In genomic region chr10:80281921-80282371, GRCm38 (mm10) we compare ENCODE assay signal across 9 mouse cellular contexts. TPM values are rescaled to one million over a fixed set of nuclear protein-coding genes. Genes with fewer than 3 reads are reported as not detected.
A peak's percentile ranks its signal among the peaks of the same experiment; 100 is the strongest.
DNase-seq lines count a peak whose midpoint lies in the region; ATAC-seq and TF ChIP-seq lines count a peak whose summit lies in the region.
"Had no signal": no experiment of that assay in that cellular context is flagged by ENCODE, and none has a peak within 500 bp of the region (broad histone marks: within the 10 kb centered on the region; RNA-seq: fewer than 3 reads in every experiment).

No protein-coding gene starts in this region.

- H3K4me2 ChIP-seq in hindbrain, embryonic 11.5 days (replicated peaks; ENCODE audit: low read depth, low read length): no peak overlapping the region
- H3K4me2 ChIP-seq in hindbrain, embryonic 14.5 days (replicated peaks): no peak overlapping the region
- H3K4me2 ChIP-seq in intestine, embryonic 16.5 days (ENCODE audit: low read depth, low read length): no peak overlapping the region

- peak overlapping the region; percentile 51; the same call in 1 of the 2 replicates for H3K27ac ChIP-seq in hindbrain, embryonic 11.5 days (ENCODE audit: low read depth, low read length)
- no peak overlapping the region; the same call in 1 of the 2 replicates for H3K27ac ChIP-seq in hindbrain, embryonic 14.5 days
- H3K27ac ChIP-seq in intestine, embryonic 16.5 days (ENCODE audit: low read length): peak overlapping the region; percentile 69
- no peak overlapping the region for H3K27ac ChIP-seq in thymus, adult 2 months (ENCODE audit: control insufficient read depth, insufficient read depth, low read length)

- H3K9ac ChIP-seq in hindbrain, embryonic 11.5 days (ENCODE audit: low read depth, low read length): no peak overlapping the region
- H3K9ac ChIP-seq in hindbrain, embryonic 14.5 days: no peak overlapping the region
- peak overlapping the region; percentile 42 for H3K9ac ChIP-seq in intestine, embryonic 16.5 days (ENCODE audit: low read depth, low read length)

- no peak for DNase-seq in hindbrain, embryonic 11.5 days (ENCODE audit: low spot score)
- DNase-seq in hindbrain, embryonic 14.5 days (ENCODE audit: low spot score): no peak
- DNase-seq in adrenal gland, postnatal 36 days: peak; percentile 53 to 81
- peak; percentile 86 for DNase-seq in lung, postnatal 36 days
- DNase-seq in thymus, adult 2 months: no peak
- no peak for DNase-seq in frontal cortex, postnatal 10 days (ENCODE audit: low spot score in 2 of 2)
- no peak for DNase-seq in right cerebral cortex, postnatal 25 days

- 77% methylated on average over 8 of the region's 8 CpGs for WGBS in hindbrain, embryonic 11.5 days
- WGBS in hindbrain, embryonic 14.5 days: 48% methylated on average over 8 of the region's 8 CpGs
- 71% methylated on average over 8 of the region's 8 CpGs for WGBS in intestine, embryonic 16.5 days
- WGBS in thymus, adult 2 months: 86% methylated on average over 8 of the region's 8 CpGs

- H3K9me3 ChIP-seq in hindbrain, embryonic 11.5 days (ENCODE audit: control insufficient read depth, low read length): no peaks in the 10 kb centered on the region
- no peaks in the 10 kb centered on the region for H3K9me3 ChIP-seq in hindbrain, embryonic 14.5 days (ENCODE audit: control insufficient read depth, low read length)
- H3K9me3 ChIP-seq in intestine, embryonic 16.5 days (ENCODE audit: control insufficient read depth, low read length): no peaks in the 10 kb centered on the region

- no peaks in the 10 kb centered on the region for H3K27me3 ChIP-seq in hindbrain, embryonic 11.5 days (ENCODE audit: control insufficient read depth, insufficient read depth, low read length)
- H3K27me3 ChIP-seq in hindbrain, embryonic 14.5 days (ENCODE audit: control insufficient read depth, insufficient read depth, low read length): no peaks in the 10 kb centered on the region
- H3K27me3 ChIP-seq in intestine, embryonic 16.5 days (replicated peaks; ENCODE audit: control insufficient read depth, insufficient read depth, low read length): no peaks in the 10 kb centered on the region
- H3K27me3 ChIP-seq in thymus, adult 2 months (ENCODE audit: control insufficient read depth, insufficient read depth, low read length): no peaks in the 10 kb centered on the region

- no peak for TF ChIP-seq CTCF in thymus, adult 2 months (IDR thresholded peaks at IDR 0.05; ENCODE audit: borderline replicate concordance, control insufficient read depth, extremely low read depth, insufficient read depth, low read length, poor library complexity)

- no peaks in the 10 kb centered on the region for H3K4me1 ChIP-seq in hindbrain, embryonic 11.5 days (replicated peaks; ENCODE audit: control insufficient read depth, insufficient read depth, low read length)
- no peaks in the 10 kb centered on the region for H3K4me1 ChIP-seq in hindbrain, embryonic 14.5 days (replicated peaks; ENCODE audit: control insufficient read depth, insufficient read depth, low read length)
- H3K4me1 ChIP-seq in intestine, embryonic 16.5 days (ENCODE audit: control insufficient read depth, insufficient read depth, low read length): peaks cover 11% of the 10 kb centered on the region; the same call in 1 of the 2 replicates
- no peaks in the 10 kb centered on the region for H3K4me1 ChIP-seq in thymus, adult 2 months (replicated peaks; ENCODE audit: control insufficient read depth, insufficient read depth, low read length)

- H3K36me3 ChIP-seq in hindbrain, embryonic 11.5 days (ENCODE audit: control insufficient read depth, insufficient read depth, low read length): peaks cover 25% of the 10 kb centered on the region
- H3K36me3 ChIP-seq in hindbrain, embryonic 14.5 days (replicated peaks; ENCODE audit: control insufficient read depth, insufficient read depth): peaks cover 95% of the 10 kb centered on the region
- peaks cover 46% of the 10 kb centered on the region for H3K36me3 ChIP-seq in intestine, embryonic 16.5 days (ENCODE audit: control insufficient read depth, insufficient read depth, low read length)
- H3K36me3 ChIP-seq in thymus, adult 2 months (ENCODE audit: control insufficient read depth, insufficient read depth, low read length): peaks cover 66% of the 10 kb centered on the region

- TF ChIP-seq POLR2A in thymus, adult 2 months (IDR thresholded peaks at IDR 0.05; ENCODE audit: control insufficient read depth, extremely low read depth, insufficient read depth, low read length, poor library complexity): no peak

- H3K4me3 ChIP-seq in hindbrain, embryonic 11.5 days (ENCODE audit: low read depth, low read length): no peak overlapping the region
- H3K4me3 ChIP-seq in hindbrain, embryonic 14.5 days (replicated peaks; ENCODE audit: low read length): no peak overlapping the region
- H3K4me3 ChIP-seq in intestine, embryonic 16.5 days (ENCODE audit: low read length): no peak overlapping the region
- no peak overlapping the region for H3K4me3 ChIP-seq in thymus, adult 2 months (ENCODE audit: control insufficient read depth, insufficient read depth, low read length)
- H3K4me3 ChIP-seq: myocyte had no signal

- ATAC-seq in hindbrain, embryonic 11.5 days (ENCODE audit: low FRiP score): peak; percentile 28; the same call in 1 of the 2 replicates
- no peak for ATAC-seq in hindbrain, embryonic 14.5 days (ENCODE audit: low FRiP score)
- 0 out of 2 replicates have a peak, but pooled peaks have one; percentile 16 for ATAC-seq in intestine, embryonic 16.5 days

RNA-seq across cellular contexts. Expression of gene Rps15, which starts 10.3 kb away (rescaled TPM):
- polyA plus RNA-seq in hindbrain, embryonic 11.5 days (2014; fragmentation: Nextera tagmentation; extraction: Ambion mirVana): 798 TPM in 2 replicates
- 570 and 649 TPM in 2 replicates for polyA plus RNA-seq in hindbrain, embryonic 14.5 days (2014; fragmentation: Nextera tagmentation; extraction: Ambion mirVana)
- total RNA-seq in adrenal gland, postnatal 36 days (2021): 1,000 to 10,000 TPM; 1,173 to 1,236 TPM
- polyA plus RNA-seq in intestine, embryonic 16.5 days (2015; fragmentation: Nextera tagmentation; extraction: Ambion mirVana): 894 and 922 TPM in 2 replicates
- polyA plus RNA-seq in thymus, adult 2 months (2012; rRNA removed): 2,172 and 2,371 TPM in 2 replicates

RNA-seq across cellular contexts. Expression of gene Apc2, which starts 13.8 kb away (rescaled TPM):
- polyA plus RNA-seq in hindbrain, embryonic 11.5 days (2014; fragmentation: Nextera tagmentation; extraction: Ambion mirVana): 74.4 and 101 TPM in 2 replicates
- polyA plus RNA-seq in hindbrain, embryonic 14.5 days (2014; fragmentation: Nextera tagmentation; extraction: Ambion mirVana): 200 and 216 TPM in 2 replicates
- 1 to 10 TPM in 1 of 2 experiments, under 1 TPM in 1; 0.70 to 1.5 TPM for total RNA-seq in adrenal gland, postnatal 36 days (2021)
- polyA plus RNA-seq in intestine, embryonic 16.5 days (2015; fragmentation: Nextera tagmentation; extraction: Ambion mirVana): 2.4 and 3.1 TPM in 2 replicates
- 0.40 and 0.57 TPM in 2 replicates for polyA plus RNA-seq in thymus, adult 2 months (2012; rRNA removed)

RNA-seq across cellular contexts. Expression of gene Dazap1, which starts 20.7 kb away (rescaled TPM):
- polyA plus RNA-seq in hindbrain, embryonic 11.5 days (2014; fragmentation: Nextera tagmentation; extraction: Ambion mirVana): 46.8 and 47.3 TPM in 2 replicates
- 35.2 and 36.3 TPM in 2 replicates for polyA plus RNA-seq in hindbrain, embryonic 14.5 days (2014; fragmentation: Nextera tagmentation; extraction: Ambion mirVana)
- total RNA-seq in adrenal gland, postnatal 36 days (2021): 10 to 100 TPM; 82.1 to 90.4 TPM
- 36.8 and 37.6 TPM in 2 replicates for polyA plus RNA-seq in intestine, embryonic 16.5 days (2015; fragmentation: Nextera tagmentation; extraction: Ambion mirVana)
- 134 and 166 TPM in 2 replicates for polyA plus RNA-seq in thymus, adult 2 months (2012; rRNA removed)

RNA-seq across cellular contexts. Expression of gene Gamt, which starts 21.1 kb away (rescaled TPM):
- 30.3 and 30.4 TPM in 2 replicates for polyA plus RNA-seq in hindbrain, embryonic 11.5 days (2014; fragmentation: Nextera tagmentation; extraction: Ambion mirVana)
- polyA plus RNA-seq in hindbrain, embryonic 14.5 days (2014; fragmentation: Nextera tagmentation; extraction: Ambion mirVana): 17.3 and 24.3 TPM in 2 replicates
- total RNA-seq in adrenal gland, postnatal 36 days (2021): 100 to 1,000 TPM; 195 to 311 TPM
- polyA plus RNA-seq in intestine, embryonic 16.5 days (2015; fragmentation: Nextera tagmentation; extraction: Ambion mirVana): 91.0 and 106 TPM in 2 replicates
- polyA plus RNA-seq in thymus, adult 2 months (2012; rRNA removed): 6.0 and 6.4 TPM in 2 replicates

RNA-seq across cellular contexts. Expression of gene Ndufs7, which starts 33.0 kb away (rescaled TPM):
- 242 and 245 TPM in 2 replicates for polyA plus RNA-seq in hindbrain, embryonic 11.5 days (2014; fragmentation: Nextera tagmentation; extraction: Ambion mirVana)
- 303 and 341 TPM in 2 replicates for polyA plus RNA-seq in hindbrain, embryonic 14.5 days (2014; fragmentation: Nextera tagmentation; extraction: Ambion mirVana)
- 100 to 1,000 TPM; 266 to 279 TPM for total RNA-seq in adrenal gland, postnatal 36 days (2021)
- polyA plus RNA-seq in intestine, embryonic 16.5 days (2015; fragmentation: Nextera tagmentation; extraction: Ambion mirVana): 604 and 616 TPM in 2 replicates
- polyA plus RNA-seq in thymus, adult 2 months (2012; rRNA removed): 531 and 647 TPM in 2 replicates

Comparison
In these comparisons a context has a peak if more than half of its experiments do, and no peak if none do; other contexts are left out.
1. H3K27ac ChIP-seq: peak in hindbrain, embryonic 11.5 days (single experiment) and intestine, embryonic 16.5 days (single experiment); none in hindbrain, embryonic 14.5 days (single experiment) and thymus, adult 2 months (single experiment).
2. DNase-seq: peak in adrenal gland, postnatal 36 days (2 of 2) and lung, postnatal 36 days (single experiment); none in hindbrain, embryonic 11.5 days (single experiment), hindbrain, embryonic 14.5 days (single experiment), thymus, adult 2 months (single experiment), frontal cortex, postnatal 10 days (0 of 2) and right cerebral cortex, postnatal 25 days (single experiment).
3. RNA of gene Apc2, which starts 13.8 kb away (polyA plus RNA-seq): 200 to 216 TPM in hindbrain, embryonic 14.5 days and 74.4 to 101 TPM in hindbrain, embryonic 11.5 days; 2.4 to 3.1 TPM in intestine, embryonic 16.5 days and 0.40 to 0.57 TPM in thymus, adult 2 months; every median in the first group is over 10 times any median in the second.